Mouse (Mus musculus): ENCODE measurements around the gene Cnga1. TPM values are rescaled to one million over a fixed set of nuclear protein-coding genes. Genes with fewer than 3 reads are reported as not detected.

Cnga1 gene
- polyA plus RNA-seq, 1 experiment: not detected

GRCm38 (mm10) chr5:72664854-72665253, 20.8 kb upstream of the Cnga1 start:
- Histone ChIP-seq H3K4me3 (ENCODE audit: insufficient read depth, low read depth, low read length) (no peak overlapping the region), H3K27ac (ENCODE audit: insufficient read depth, low read depth, low read length) (no peak overlapping the region), H3K4me1 (ENCODE audit: control insufficient read depth, insufficient read depth, low read length) (no peaks in the 10 kb centered on the region)
- 52% methylated on average over 3 of the region's 3 CpGs for WGBS
- TF ChIP-seq CTCF (IDR thresholded peaks at IDR 0.05; ENCODE audit: insufficient read depth, low read depth, low read length): no peak
- TF ChIP-seq POLR2A (IDR thresholded peaks at IDR 0.05; ENCODE audit: insufficient read depth, low read depth, low read length): no peak

- Histone ChIP-seq H3K27ac (ENCODE audit: insufficient read depth, low read depth, low read length) (no peak overlapping the region), H3K4me1 (ENCODE audit: control insufficient read depth, insufficient read depth, low read length) (no peaks in the 10 kb centered on the region), H3K4me3 (ENCODE audit: insufficient read depth, low read depth, low read length) (no peak overlapping the region)
- TF ChIP-seq CTCF (IDR thresholded peaks at IDR 0.05; ENCODE audit: insufficient read depth, low read depth, low read length) (no peak), POLR2A (IDR thresholded peaks at IDR 0.05; ENCODE audit: insufficient read depth, low read depth, low read length) (no peak)
- WGBS: 46% methylated on average over 5 of the region's 5 CpGs
Measured at GRCm38 (mm10) chr5:72664126-72664525, 20.1 kb upstream of the Cnga1 start.

GRCm38 (mm10) chr5:72661051-72661781, 17.1 kb upstream of the Cnga1 start:
- WGBS: 89% methylated on average over 6 of the region's 6 CpGs
- Histone ChIP-seq H3K4me3 (ENCODE audit: insufficient read depth, low read depth, low read length) (no peak overlapping the region), H3K4me1 (ENCODE audit: control insufficient read depth, insufficient read depth, low read length) (no peaks in the 10 kb centered on the region), H3K27ac (ENCODE audit: insufficient read depth, low read depth, low read length) (no peak overlapping the region)
- TF ChIP-seq POLR2A (IDR thresholded peaks at IDR 0.05; ENCODE audit: insufficient read depth, low read depth, low read length) (no peak), CTCF (IDR thresholded peaks at IDR 0.05; ENCODE audit: insufficient read depth, low read depth, low read length) (no peak)

- Histone ChIP-seq H3K4me3 (ENCODE audit: insufficient read depth, low read depth, low read length) (no peak overlapping the region), H3K4me1 (ENCODE audit: control insufficient read depth, insufficient read depth, low read length) (no peaks in the 10 kb centered on the region), H3K27ac (ENCODE audit: insufficient read depth, low read depth, low read length) (no peak overlapping the region)
- TF ChIP-seq CTCF (IDR thresholded peaks at IDR 0.05; ENCODE audit: insufficient read depth, low read depth, low read length): no peak
- TF ChIP-seq POLR2A (IDR thresholded peaks at IDR 0.05; ENCODE audit: insufficient read depth, low read depth, low read length): no peak
- WGBS: 93% methylated on average over 13 of the region's 13 CpGs
Measured at GRCm38 (mm10) chr5:72658375-72658774, 14.3 kb upstream of the Cnga1 start.

GRCm38 (mm10) chr5:72656270-72656791, 12.3 kb upstream of the Cnga1 start:
- no peaks in the 10 kb centered on the region for H3K4me1 ChIP-seq (ENCODE audit: control insufficient read depth, insufficient read depth, low read length)
- no peak overlapping the region for H3K27ac ChIP-seq (ENCODE audit: insufficient read depth, low read depth, low read length)
- TF ChIP-seq CTCF (IDR thresholded peaks at IDR 0.05; ENCODE audit: insufficient read depth, low read depth, low read length) (no peak), POLR2A (IDR thresholded peaks at IDR 0.05; ENCODE audit: insufficient read depth, low read depth, low read length) (no peak)
- 68% methylated on average over 7 of the region's 7 CpGs for WGBS
- H3K4me3 ChIP-seq (ENCODE audit: insufficient read depth, low read depth, low read length): no peak overlapping the region

- TF ChIP-seq POLR2A (IDR thresholded peaks at IDR 0.05; ENCODE audit: insufficient read depth, low read depth, low read length) (no peak), CTCF (IDR thresholded peaks at IDR 0.05; ENCODE audit: insufficient read depth, low read depth, low read length) (no peak)
- no peak overlapping the region for H3K4me3 ChIP-seq (ENCODE audit: insufficient read depth, low read depth, low read length)
- no peak overlapping the region for H3K27ac ChIP-seq (ENCODE audit: insufficient read depth, low read depth, low read length)
- 82% methylated on average over 10 of the region's 10 CpGs for WGBS
- peaks cover under 1% of the 10 kb centered on the region for H3K4me1 ChIP-seq (ENCODE audit: control insufficient read depth, insufficient read depth, low read length)
Measured at GRCm38 (mm10) chr5:72653068-72653674, 9.1 kb upstream of the Cnga1 start.

- H3K4me3 ChIP-seq (ENCODE audit: insufficient read depth, low read depth, low read length): no peak overlapping the region
- H3K4me1 ChIP-seq (ENCODE audit: control insufficient read depth, insufficient read depth, low read length): peaks cover 12% of the 10 kb centered on the region
- TF ChIP-seq CTCF (IDR thresholded peaks at IDR 0.05; ENCODE audit: insufficient read depth, low read depth, low read length) (no peak), POLR2A (IDR thresholded peaks at IDR 0.05; ENCODE audit: insufficient read depth, low read depth, low read length) (no peak)
- WGBS: 90% methylated on average over 9 of the region's 9 CpGs
- no peak overlapping the region for H3K27ac ChIP-seq (ENCODE audit: insufficient read depth, low read depth, low read length)
Measured at GRCm38 (mm10) chr5:72648987-72649735, 5.1 kb upstream of the Cnga1 start.

- TF ChIP-seq POLR2A (IDR thresholded peaks at IDR 0.05; ENCODE audit: insufficient read depth, low read depth, low read length): no peak
- no peak for TF ChIP-seq CTCF (IDR thresholded peaks at IDR 0.05; ENCODE audit: insufficient read depth, low read depth, low read length)
- Histone ChIP-seq H3K4me3 (ENCODE audit: insufficient read depth, low read depth, low read length) (peak overlapping the region; percentile 51), H3K27ac (ENCODE audit: insufficient read depth, low read depth, low read length) (no peak overlapping the region), H3K4me1 (ENCODE audit: control insufficient read depth, insufficient read depth, low read length) (peaks cover 12% of the 10 kb centered on the region)
- 5% methylated on average over 18 of the region's 18 CpGs for WGBS
Measured at GRCm38 (mm10) chr5:72647958-72648595, 4.0 kb upstream of the Cnga1 start.
